Mouse (Mus musculus) heart, adult 9 months (tissue): Measurements from ENCODE around the gene Inpp5f.

Source experiments
- DNase-seq, 2 experiments: peaks; one replicate each; pipeline ENCODE4 v3.0.0; 2022; ENCODE audit warnings: low spot score in 2 of 2

The Inpp5f gene

GRCm38 (mm10) chr7:128739116-128739461, 128.0 kb downstream of the Inpp5f start:
- no peak for DNase-seq

- DNase-seq = peak; percentile 44 to 60
Observed at GRCm38 (mm10) chr7:128739462-128740277, 128.5 kb downstream of the Inpp5f start.

DNA sequence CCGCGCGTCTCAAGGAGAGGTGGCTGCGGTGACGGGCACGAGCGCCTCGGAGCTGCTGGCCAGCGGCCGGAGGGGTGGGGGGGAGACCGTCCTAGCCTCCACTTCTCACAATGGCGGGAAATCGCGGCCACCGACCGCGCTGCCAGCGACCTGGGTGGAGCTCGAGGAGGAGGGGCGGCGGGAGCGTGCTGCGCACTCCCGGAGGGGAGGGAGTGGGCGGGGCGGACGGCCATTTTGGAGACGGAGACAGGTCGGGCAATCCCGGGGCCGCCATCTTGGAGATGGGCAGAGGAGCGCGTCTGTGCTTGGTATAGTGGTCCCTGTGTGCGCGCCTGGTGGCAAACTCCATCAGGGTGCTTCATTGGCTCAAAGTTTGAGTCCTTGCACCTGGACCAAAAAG, 129.2 kb downstream of the Inpp5f start, which contains the start of gene Mcmbp:
Mcmbp (minus strand) TSS at position 162 of the 400 bp plus-strand sequence.
- peak; percentile 94 to 95 for DNase-seq

GRCm38 (mm10) chr7:128743898-128744297, 132.8 kb downstream of the Inpp5f start:
- no peak for DNase-seq

DNA sequence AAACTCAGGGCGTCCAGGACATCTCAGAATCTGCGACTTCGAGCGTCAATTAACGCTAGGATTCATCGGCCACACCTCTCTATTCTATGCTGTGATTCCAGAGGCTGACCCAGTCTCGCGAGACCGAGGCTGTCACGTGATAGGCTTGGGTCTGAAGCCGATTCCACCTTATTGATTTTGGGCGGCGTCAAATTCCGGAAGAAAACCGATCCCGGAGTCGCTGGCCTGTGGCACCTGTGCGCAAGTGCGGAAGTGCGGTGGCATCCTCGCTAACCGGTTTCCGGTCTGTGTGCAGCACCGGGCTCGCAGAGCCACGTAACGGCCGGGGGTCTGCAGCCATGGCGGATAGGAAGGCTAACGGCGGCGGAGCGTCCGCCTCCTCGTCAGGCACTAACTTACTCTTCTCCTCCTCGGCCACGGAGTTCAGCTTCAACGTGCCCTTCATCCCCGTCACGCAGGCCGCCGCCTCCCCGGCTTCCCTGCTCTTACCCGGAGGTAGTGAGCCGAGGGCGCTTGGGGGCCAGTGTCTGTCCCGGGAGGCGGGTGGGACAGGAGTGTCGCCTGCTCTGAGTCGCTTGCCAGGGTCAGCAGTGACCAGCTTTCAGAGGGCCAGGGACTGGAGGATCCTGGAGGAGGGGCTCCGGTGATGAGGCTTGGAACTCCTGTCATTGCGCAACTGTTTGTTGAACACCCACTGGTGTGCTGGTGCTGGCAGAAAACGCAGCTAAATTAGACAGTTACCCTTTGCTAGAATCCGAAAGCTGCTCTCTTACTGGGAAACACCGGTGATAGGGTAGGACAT, 133.8 kb downstream of the Inpp5f start, which contains the start of gene Sec23ip:
Sec23ip (plus strand) TSS at position 260 of the 802 bp plus-strand sequence.
- peak; percentile 98 to 99 for DNase-seq
